Mouse (Mus musculus) intestine, embryonic 15.5 days (tissue): Measurements from ENCODE around the gene Nsun4. TPM values are rescaled to one million over a fixed set of nuclear protein-coding genes. Genes with fewer than 3 reads are reported as not detected.

Experiments
- ATAC-seq: fragments of 200-750 bp; cut with Nextera tagmentation; 2 replicates; pipeline ENCODE4 v1.8.0; 2017; ENCODE audit warnings: moderate TSS enrichment, moderate library complexity
- H3K27ac ChIP-seq: fragments of 300-500 bp; sonication (generic); 2 replicates; pipeline ENCODE4 v1.5.1; 2015; ENCODE audit warnings: mild to moderate bottlenecking, inconsistent platforms
- H3K27me3 ChIP-seq: fragments of 300-500 bp; sonication (generic); replicated peaks from 2 replicates; pipeline ENCODE4 v1.6.1; 2015; ENCODE audit warnings: inconsistent platforms
- H3K36me3 ChIP-seq: fragments of 300-500 bp; sonication (generic); 2 replicates; pipeline ENCODE4 v1.6.1; 2015; ENCODE audit warnings: inconsistent platforms
- H3K4me1 ChIP-seq: fragments of 300-500 bp; sonication (generic); replicated peaks from 2 replicates; pipeline ENCODE4 v1.6.1; 2015; ENCODE audit warnings: inconsistent platforms
- H3K4me2 ChIP-seq: fragments of 300-500 bp; sonication (generic); replicated peaks from 2 replicates; pipeline ENCODE4 v1.6.1; 2015; ENCODE audit warnings: mild to moderate bottlenecking, inconsistent platforms
- H3K4me3 ChIP-seq: fragments of 300-500 bp; sonication (generic); replicated peaks from 2 replicates; pipeline ENCODE4 v1.5.1; 2015; ENCODE audit warnings: inconsistent platforms
- H3K9ac ChIP-seq: fragments of 300-500 bp; sonication (generic); 2 replicates; pipeline ENCODE4 v1.6.1; 2015; ENCODE audit warnings: inconsistent platforms
- H3K9me3 ChIP-seq: fragments of 300-500 bp; sonication (generic); 2 replicates; pipeline ENCODE4 v1.6.1; 2016; ENCODE audit warnings: inconsistent platforms
- WGBS: fragments of 180-500 bp; shearing (Covaris S2); methylation state at CpG from one replicate; pipeline ENCODE4 v1.1.7; 2015; 5-methylcytosine and 5-hydroxymethylcytosine counted together
- polyA plus RNA-seq: library from polyadenylated mRNA; unstranded; fragments of >200 nt; fragmentation: Nextera tagmentation; extraction: Ambion mirVana; gene quantifications from 2 replicates; pipeline ENCODE4 v1.2.1, GENCODE M21; 2015

Gene Nsun4
- 30.1 and 31.0 TPM in 2 replicates for polyA plus RNA-seq

DNA sequence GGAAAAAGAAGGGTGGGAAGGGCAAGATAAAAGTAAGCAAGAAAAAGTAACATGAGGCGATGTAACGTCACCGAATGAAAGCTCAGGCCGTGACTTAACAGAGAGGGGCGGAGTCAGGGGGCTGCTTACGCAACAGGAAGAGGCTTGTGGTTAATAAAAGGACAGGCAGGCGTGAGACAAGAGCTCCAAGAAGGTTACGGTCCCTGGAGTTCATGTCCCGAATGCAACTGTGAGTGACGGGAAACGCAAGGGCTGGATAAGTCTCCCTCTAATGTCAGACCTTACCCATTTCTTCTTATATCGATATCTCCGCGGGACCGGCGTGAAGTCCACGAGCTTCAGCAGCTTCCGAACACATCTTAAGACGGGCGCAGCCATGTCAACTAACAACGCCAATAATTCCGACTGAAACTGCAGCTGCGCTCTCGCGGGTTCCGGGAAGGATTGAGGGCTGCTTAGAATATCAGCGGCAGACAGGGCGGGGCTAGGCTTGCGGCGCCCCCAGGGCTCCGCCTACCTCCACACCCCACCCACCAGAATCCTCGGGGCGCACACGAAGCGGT, at the start of gene Nsun4:
Gene Nsun4 (minus strand): TSS at position 478 of the 563 bp plus-strand sequence.
- 0 out of 2 replicates have a peak, but pooled peaks cover 3% of the 10 kb centered on the region for H3K36me3 ChIP-seq
- WGBS, result under 1% methylated on average over 35 of the region's 35 CpGs
- H3K9me3 ChIP-seq, result no peaks in the 10 kb centered on the region
- H3K4me3 ChIP-seq, result peak within 1 kb of the TSS; percentile 58
- peak; percentile 96 for ATAC-seq
- no peaks in the 10 kb centered on the region for H3K27me3 ChIP-seq
- peak within 1 kb of the TSS; percentile 56 for H3K9ac ChIP-seq
- 0 out of 2 replicates have a peak, but pooled peaks cover 10% of the 10 kb centered on the region for H3K4me1 ChIP-seq
- H3K4me2 ChIP-seq, result peak within 1 kb of the TSS; percentile 86
- H3K27ac ChIP-seq, result peak within 1 kb of the TSS; percentile 92

DNA sequence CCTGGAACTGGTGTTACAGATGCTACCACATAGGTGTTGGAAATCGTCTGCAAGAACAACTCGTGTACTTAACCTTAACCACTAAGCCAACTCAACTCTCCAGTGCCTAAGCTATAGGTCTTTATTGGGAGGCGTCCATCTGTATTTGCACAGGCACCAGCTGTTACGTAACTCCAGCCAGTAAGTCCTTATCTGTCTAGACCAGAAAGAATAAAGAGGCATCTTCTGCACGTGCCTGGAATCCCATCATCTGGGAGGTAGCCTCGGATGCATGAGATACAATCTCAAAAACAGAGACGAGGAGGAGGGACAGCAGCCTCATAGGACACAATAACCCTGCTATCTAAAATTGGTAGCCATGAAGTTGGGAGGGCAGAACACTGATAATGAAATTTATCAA, 47.3 kb upstream of the Nsun4 start:
- H3K4me2 ChIP-seq, result no peak overlapping the region
- no peaks in the 10 kb centered on the region for H3K9me3 ChIP-seq
- no peak overlapping the region for H3K27ac ChIP-seq
- H3K27me3 ChIP-seq, result no peaks in the 10 kb centered on the region
- no peak; the same call in 1 of the 2 replicates for ATAC-seq
- peaks cover 31% of the 10 kb centered on the region for H3K36me3 ChIP-seq
- H3K9ac ChIP-seq, result no peak overlapping the region
- no peak overlapping the region for H3K4me3 ChIP-seq
- 77% methylated on average over 7 of the region's 7 CpGs for WGBS
- H3K4me1 ChIP-seq, result no peaks in the 10 kb centered on the region

DNA sequence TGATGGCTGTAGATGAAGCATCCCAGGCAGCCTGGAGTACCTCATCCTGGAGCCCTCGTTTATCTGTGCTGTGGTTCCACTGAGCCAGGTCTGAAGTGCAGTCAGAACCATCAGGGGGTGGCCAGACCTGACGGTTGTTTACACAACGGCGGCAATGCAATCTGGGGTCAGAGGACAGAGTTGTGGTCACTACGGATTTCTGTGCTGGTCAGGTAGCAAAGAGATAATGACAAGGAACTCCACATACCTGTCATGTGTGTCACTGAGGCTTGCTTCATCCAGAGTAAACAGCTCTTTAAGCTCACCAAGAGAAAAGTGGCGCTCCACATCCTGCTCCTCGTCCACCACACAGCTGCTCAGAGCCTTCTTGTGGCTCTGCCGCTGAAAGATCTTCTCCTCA, 43.5 kb upstream of the Nsun4 start:
- H3K27ac ChIP-seq, result no peak overlapping the region
- no peaks in the 10 kb centered on the region for H3K9me3 ChIP-seq
- H3K9ac ChIP-seq, result no peak overlapping the region
- H3K4me1 ChIP-seq, result no peaks in the 10 kb centered on the region
- 68% methylated on average over 8 of the region's 8 CpGs for WGBS
- no peak overlapping the region for H3K4me2 ChIP-seq
- peaks cover 44% of the 10 kb centered on the region for H3K36me3 ChIP-seq
- ATAC-seq, result no peak
- no peaks in the 10 kb centered on the region for H3K27me3 ChIP-seq
- H3K4me3 ChIP-seq, result no peak overlapping the region

DNA sequence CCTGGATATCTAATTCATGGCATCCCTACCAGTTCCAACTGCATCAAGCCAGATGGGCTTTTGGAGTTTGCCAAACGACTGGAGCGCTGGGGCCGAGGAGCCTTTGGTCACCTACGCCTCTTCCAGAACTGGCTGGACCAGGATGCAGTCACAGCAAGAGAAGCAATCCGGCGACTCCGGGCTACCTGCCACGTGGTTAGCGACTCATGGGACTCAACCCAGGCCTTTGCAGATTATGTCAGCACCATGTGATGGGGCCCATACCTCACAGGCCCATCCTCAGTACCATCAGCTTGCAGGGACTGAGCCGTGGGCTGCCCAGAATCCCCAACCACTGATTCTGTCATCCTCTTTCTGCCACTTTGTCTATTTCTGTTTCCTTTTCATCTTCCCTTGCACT, 42.6 kb upstream of the Nsun4 start:
- no peaks in the 10 kb centered on the region for H3K27me3 ChIP-seq
- H3K4me1 ChIP-seq, result no peaks in the 10 kb centered on the region
- peaks cover 44% of the 10 kb centered on the region for H3K36me3 ChIP-seq
- H3K27ac ChIP-seq, result no peak overlapping the region
- ATAC-seq, result no peak
- no peak overlapping the region for H3K9ac ChIP-seq
- no peak overlapping the region for H3K4me3 ChIP-seq
- 89% methylated on average over 10 of the region's 10 CpGs for WGBS
- H3K9me3 ChIP-seq, result no peaks in the 10 kb centered on the region
- no peak overlapping the region for H3K4me2 ChIP-seq

DNA sequence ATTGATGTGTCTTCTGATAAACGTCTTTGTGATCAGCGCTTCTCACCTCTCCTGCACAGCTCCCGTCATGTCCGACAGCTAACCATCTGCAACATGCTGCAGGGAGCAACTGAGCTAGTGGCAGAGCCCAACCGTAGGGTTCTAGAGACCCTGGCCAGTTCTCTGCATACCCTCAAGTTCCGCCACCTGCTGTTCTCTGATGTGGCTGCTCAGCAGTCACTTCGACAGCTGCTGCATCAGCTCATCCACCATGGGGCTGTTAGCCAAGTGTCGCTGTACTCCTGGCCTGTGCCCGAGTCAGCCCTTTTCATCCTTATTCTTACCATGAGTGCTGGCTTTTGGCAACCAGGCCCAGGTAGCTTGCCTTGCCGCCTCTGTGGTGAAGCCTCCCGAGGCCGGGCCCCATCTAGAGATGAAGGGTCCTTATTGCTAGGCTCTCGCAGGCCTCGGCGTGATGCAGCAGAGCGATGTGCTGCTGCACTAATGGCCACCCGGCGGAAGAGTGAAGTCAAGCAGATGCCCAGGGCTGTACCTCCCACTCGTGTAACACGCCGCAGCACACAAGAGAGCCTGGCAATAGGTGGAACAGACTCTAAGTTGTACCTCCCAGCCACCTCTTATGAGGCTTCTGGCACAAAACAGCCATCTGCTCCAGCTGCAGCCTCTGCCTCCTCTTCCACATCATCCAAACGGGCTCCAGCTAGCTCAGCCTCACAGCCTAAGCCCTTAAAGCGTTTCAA, 35.0 kb upstream of the Nsun4 start:
- H3K9ac ChIP-seq, result no peak overlapping the region
- H3K36me3 ChIP-seq, result peaks cover 26% of the 10 kb centered on the region
- no peak for ATAC-seq

DNA sequence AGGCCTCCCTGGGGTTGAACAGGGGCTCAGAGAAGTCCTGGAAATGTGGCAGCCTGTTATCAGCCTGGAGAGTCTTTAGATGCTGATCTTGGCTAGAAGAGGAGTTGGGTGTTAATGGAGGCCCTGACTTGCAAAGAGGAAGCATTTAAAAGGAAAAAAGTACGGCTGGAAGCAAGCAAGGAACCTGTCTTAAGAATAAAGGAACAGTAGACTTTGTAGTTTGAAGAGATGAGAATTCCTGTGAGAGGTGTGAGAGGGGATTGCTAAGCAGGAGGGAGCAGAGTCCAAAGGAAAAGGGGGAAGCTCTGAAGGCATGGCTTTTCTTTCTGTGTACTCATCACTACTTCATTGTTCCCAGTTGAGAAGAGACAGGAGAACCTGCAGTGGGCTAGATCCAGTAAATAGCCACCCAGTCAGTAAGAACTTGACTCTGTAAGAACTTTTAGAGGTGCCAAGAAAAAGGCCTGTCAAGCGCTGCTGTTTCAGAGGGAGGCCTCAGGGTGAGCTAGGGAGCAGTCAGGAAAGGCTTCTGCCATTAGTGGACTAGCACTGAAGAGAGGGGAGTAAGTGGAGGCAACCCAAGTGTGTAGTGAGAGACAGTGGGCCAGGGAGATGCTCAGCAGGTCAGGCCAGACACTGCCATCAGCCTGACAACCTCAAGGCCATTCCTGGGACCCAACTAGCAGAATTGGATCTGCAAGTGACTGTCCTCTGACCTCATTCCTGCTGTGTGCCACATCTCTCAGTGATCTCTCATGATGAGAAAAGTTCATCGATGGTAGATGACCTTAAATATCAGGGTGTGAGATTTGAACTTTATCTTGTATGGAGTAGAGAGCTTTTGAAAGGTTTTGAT, 23.8 kb upstream of the Nsun4 start:
- peaks cover 17% of the 10 kb centered on the region for H3K4me1 ChIP-seq
- H3K27me3 ChIP-seq, result no peaks in the 10 kb centered on the region
- no peaks in the 10 kb centered on the region for H3K9me3 ChIP-seq
- peak overlapping the region; percentile 99 for H3K9ac ChIP-seq
- H3K4me2 ChIP-seq, result peak overlapping the region; percentile 87
- peak overlapping the region; percentile 99 for H3K4me3 ChIP-seq
- WGBS, result 55% methylated on average over 3 of the region's 3 CpGs
- peak overlapping the region; percentile 98 for H3K27ac ChIP-seq
- ATAC-seq, result no peak
- H3K36me3 ChIP-seq, result no peaks in the 10 kb centered on the region; the same call in 1 of the 2 replicates

More for the DNA sequence above, 35.0 kb upstream of the Nsun4 start:
- Histone ChIP-seq H3K4me2 (no peak overlapping the region), H3K4me1 (no peaks in the 10 kb centered on the region), H3K4me3 (no peak overlapping the region), H3K27ac (no peak overlapping the region), H3K9me3 (no peaks in the 10 kb centered on the region), H3K27me3 (no peaks in the 10 kb centered on the region)
- 90% methylated on average over 23 of the region's 23 CpGs for WGBS

DNA sequence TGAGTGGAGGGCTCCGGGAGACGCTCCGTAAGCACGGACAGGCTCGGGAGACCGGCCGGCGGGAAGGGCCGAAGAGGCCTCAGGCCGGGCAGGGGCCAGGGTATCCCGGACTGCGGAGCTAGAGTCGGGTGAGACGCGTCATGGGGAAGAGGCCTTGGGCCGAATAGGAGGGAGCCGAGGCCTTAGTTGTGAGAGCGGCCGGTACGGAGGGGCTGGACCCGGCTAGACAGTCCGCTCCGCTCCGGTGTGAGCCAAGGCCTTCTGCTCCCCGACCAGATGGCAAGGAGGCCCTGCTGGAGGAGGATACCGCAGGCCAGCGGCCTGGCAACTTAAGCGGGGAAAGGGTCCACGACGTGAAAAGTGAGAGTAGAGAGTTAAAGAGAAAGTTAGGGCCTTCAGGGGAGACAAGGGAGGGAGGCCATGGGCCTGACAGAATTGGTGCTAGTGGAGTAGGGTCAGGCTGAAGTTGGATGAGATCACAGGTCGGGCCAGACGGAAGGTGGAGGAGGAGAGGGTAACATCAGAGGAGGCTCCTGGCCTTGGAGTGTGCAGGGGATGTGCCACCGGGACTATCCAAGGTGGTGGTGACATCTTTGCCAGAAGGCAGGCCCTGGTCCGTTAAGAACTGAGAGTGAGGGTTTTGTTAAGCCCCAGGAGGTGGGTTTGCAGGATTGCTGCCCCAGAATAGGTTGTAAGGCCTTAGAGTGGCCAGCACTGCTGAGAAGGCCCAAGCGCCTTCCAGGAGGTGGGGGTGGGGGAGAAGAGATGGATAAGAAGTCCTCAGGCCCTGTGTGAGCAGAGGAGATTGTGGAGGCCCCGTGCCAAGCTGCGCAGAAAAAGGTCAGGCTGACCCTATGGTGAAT, 22.9 kb upstream of the Nsun4 start:
- peaks cover 17% of the 10 kb centered on the region for H3K4me1 ChIP-seq
- peak overlapping the region; percentile 98 for H3K27ac ChIP-seq
- H3K9me3 ChIP-seq, result no peaks in the 10 kb centered on the region
- peak overlapping the region; percentile 99 for H3K4me3 ChIP-seq
- no peaks in the 10 kb centered on the region for H3K27me3 ChIP-seq
- 2% methylated on average over 37 of the region's 37 CpGs for WGBS
- H3K4me2 ChIP-seq, result peak overlapping the region; percentile 87
- peak overlapping the region; percentile 99 for H3K9ac ChIP-seq
- H3K36me3 ChIP-seq, result no peaks in the 10 kb centered on the region; the same call in 1 of the 2 replicates
- ATAC-seq, result peak; percentile 7

DNA sequence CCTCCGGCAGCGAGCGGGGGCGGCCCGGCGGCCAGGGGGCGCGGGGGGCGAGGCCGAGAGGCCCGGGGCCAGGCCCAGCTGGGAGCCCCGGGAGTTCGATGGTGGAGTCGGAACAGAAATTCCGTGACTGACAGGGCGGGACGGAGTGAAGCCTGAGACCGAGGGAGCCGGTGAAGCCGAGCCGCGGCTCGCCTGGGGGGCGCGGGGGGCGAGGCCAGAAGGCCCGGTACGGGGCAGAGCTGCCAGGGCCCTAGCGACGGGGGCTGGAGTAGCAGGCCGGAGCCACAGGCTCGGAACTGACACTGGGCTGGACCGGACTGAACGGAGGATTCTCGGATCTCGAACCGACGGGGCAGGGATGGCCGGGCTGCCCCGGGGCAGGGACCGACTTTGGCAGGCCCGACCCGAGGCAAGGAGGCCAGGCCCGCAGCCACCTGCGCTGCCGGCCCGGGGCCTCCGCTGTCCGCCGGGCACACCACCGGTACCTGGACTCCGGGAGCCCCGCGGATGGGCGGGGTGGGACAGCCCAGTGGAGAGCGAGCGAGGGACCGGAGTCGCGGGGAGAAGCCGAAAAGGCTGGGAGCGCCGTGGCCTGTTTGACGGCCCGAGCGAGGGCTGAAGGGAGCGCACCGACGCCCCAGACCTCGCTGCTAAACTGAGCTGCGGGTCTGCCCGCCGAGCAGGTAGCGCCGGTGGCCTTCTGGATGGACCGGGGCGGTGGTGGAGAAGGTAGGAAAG, 22.1 kb upstream of the Nsun4 start:
- H3K4me2 ChIP-seq, result peak overlapping the region; percentile 87
- H3K27me3 ChIP-seq, result no peaks in the 10 kb centered on the region
- no peaks in the 10 kb centered on the region; the same call in 1 of the 2 replicates for H3K36me3 ChIP-seq
- peak overlapping the region; percentile 98 for H3K27ac ChIP-seq
- peaks cover 17% of the 10 kb centered on the region for H3K4me1 ChIP-seq
- H3K9ac ChIP-seq, result peak overlapping the region; percentile 99
- WGBS, result under 1% methylated on average over 76 of the region's 77 CpGs
- no peaks in the 10 kb centered on the region for H3K9me3 ChIP-seq
- H3K4me3 ChIP-seq, result peak overlapping the region; percentile 99
- peak; percentile 72 for ATAC-seq

DNA sequence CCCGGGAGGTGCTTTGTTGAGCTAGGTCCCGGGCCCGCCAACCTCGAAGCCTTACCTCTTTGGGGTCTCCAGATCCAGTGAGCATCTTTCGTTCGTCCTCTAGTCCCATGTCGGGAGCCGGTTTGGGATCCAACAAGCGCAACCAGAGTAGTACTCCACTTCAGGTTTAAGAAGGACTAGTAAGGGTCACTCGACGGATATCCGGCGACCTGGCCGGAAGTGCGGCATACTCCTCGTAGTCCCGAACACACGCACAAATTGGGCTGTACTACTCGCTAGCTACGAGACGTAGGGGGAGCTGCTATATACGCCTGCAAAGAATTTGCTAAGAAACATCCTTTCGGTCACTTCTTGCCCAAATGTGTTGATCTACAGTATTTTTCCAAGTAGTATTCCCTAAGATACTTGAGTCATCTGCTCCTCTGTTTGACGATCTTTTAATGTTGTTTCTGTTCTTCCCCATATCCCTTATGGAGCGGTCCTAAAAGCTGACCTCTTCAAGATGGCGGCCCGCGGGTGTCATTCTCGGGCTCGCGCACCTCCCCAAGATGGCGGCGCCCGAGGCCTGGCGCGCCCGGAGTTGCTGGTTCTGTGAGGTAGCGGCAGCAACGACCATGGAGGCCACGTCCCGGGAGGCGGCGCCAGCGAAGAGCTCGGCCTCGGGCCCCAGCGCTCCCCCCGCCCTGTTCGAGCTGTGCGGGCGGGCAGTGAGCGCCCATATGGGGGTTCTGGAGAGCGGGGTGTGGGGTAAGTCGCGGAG, 21.4 kb upstream of the Nsun4 start, which contains the start of the genes Uqcrh and Lrrc41:
Gene Uqcrh (minus strand): TSS at position 211 of the 760 bp plus-strand sequence.
Gene Lrrc41 (plus strand): TSS at position 409 of the 760 bp plus-strand sequence.
- H3K27ac ChIP-seq, result peak within 1 kb of the TSS; percentile 98
- peak within 1 kb of the TSS; percentile 99 for H3K9ac ChIP-seq
- no peaks in the 10 kb centered on the region for H3K9me3 ChIP-seq
- no peaks in the 10 kb centered on the region for H3K27me3 ChIP-seq
- H3K4me1 ChIP-seq, result peaks cover 17% of the 10 kb centered on the region
- no peaks in the 10 kb centered on the region; the same call in 1 of the 2 replicates for H3K36me3 ChIP-seq
- H3K4me2 ChIP-seq, result peak within 1 kb of the TSS; percentile 87
- under 1% methylated on average over 55 of the region's 55 CpGs for WGBS
- ATAC-seq, result peak; percentile 94
- H3K4me3 ChIP-seq, result peak within 1 kb of the TSS; percentile 99

DNA sequence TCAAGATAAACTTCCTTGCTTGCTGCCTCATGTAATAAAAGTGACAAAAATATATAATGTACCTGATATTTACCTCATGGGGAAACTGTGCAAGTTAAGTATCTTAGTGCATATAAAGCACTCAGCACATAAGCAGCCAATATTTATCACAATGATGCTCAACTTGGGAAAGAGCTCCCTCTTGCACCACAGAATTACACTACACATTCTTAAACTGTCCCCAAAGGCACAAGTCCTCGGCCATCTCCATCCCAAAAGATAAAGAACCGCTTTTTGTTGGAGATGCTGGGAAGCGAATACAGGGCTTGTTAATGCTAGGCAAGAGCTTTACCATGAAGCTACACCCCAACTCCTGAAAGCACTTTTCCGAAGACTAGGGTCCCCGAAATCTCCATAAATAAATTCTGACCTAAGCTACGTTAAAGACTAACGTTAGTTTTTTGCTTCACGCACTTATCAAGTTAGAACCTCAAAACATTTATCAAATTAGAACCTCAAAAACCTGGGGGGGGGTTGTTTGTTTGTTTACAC, 20.5 kb upstream of the Nsun4 start:
- peak overlapping the region; percentile 98 for H3K27ac ChIP-seq
- H3K27me3 ChIP-seq, result no peaks in the 10 kb centered on the region
- H3K4me3 ChIP-seq, result peak overlapping the region; percentile 99
- WGBS, result 1% methylated on average over 8 of the region's 8 CpGs
- H3K9me3 ChIP-seq, result no peaks in the 10 kb centered on the region
- H3K4me2 ChIP-seq, result peak overlapping the region; percentile 87
- H3K9ac ChIP-seq, result peak overlapping the region; percentile 99
- peaks cover 7% of the 10 kb centered on the region; the same call in 1 of the 2 replicates for H3K36me3 ChIP-seq
- no peak for ATAC-seq
- H3K4me1 ChIP-seq, result peaks cover 17% of the 10 kb centered on the region
